Mouse (Mus musculus) liver, adult 2 months (tissue): ENCODE measurements around the gene Spata2l.

Experiments
- CTCF ChIP-seq: fragments of 200-500 bp; IDR thresholded peaks from 2 replicates; pipeline ENCODE4 v1.5.1; 2011; ENCODE audit warnings: low read depth, low read length, control low read depth
- POLR2A ChIP-seq: fragments of 200-500 bp; IDR thresholded peaks from 2 replicates; pipeline ENCODE4 v1.6.1; 2011; ENCODE audit warnings: low read length, control low read depth; ENCODE audit not compliant: insufficient read depth; ENCODE audit errors: extremely low read depth

- no peak for TF ChIP-seq CTCF
- no peak for TF ChIP-seq POLR2A
These were observed 42.3 kb downstream of the Spata2l start for GRCm38 (mm10) chr8:123193771-123194170.
